Mouse (Mus musculus) limb, embryonic 11.5 days (tissue): Measurements from ENCODE around the gene Scd2. TPM values are rescaled to one million over a fixed set of nuclear protein-coding genes. Genes with fewer than 3 reads are reported as not detected.
"Not testable (repeated sequence)": the region's sequence is repeated elsewhere in the genome, so short reads cannot be mapped to it uniquely, and the experiment has no call there.

ENCODE experiments used
- ATAC-seq: fragments of 200-750 bp; cut with Nextera tagmentation; 2 replicates; pipeline ENCODE4 v1.8.0; 2017; ENCODE audit warnings: low read depth; ENCODE audit not compliant: insufficient number of reproducible peaks, low FRiP score, low TSS enrichment
- DNase-seq: peaks from one replicate; pipeline ENCODE4 v3.0.0-alpha.2; 2015; ENCODE audit warnings: low spot score
- H3K27ac ChIP-seq: fragments of 300-500 bp; sonication (generic); replicated peaks from 2 replicates; pipeline ENCODE4 v1.5.1; 2014; ENCODE audit warnings: low read depth, mild to moderate bottlenecking, low read length
- H3K27me3 ChIP-seq: fragments of 300-500 bp; sonication (generic); 2 replicates; pipeline ENCODE4 v1.6.1; 2014; ENCODE audit warnings: mild to moderate bottlenecking, low read length, mixed read lengths; ENCODE audit not compliant: control insufficient read depth, insufficient read depth
- H3K36me3 ChIP-seq: fragments of 300-500 bp; sonication (generic); 2 replicates; pipeline ENCODE4 v1.6.1; 2014; ENCODE audit warnings: mild to moderate bottlenecking, low read length, moderate library complexity, mixed read lengths; ENCODE audit not compliant: control insufficient read depth, insufficient read depth
- H3K4me1 ChIP-seq: fragments of 300-500 bp; sonication (generic); 2 replicates; pipeline ENCODE4 v1.6.1; 2014; ENCODE audit warnings: low read length, mixed read lengths; ENCODE audit not compliant: control insufficient read depth, insufficient read depth
- H3K4me2 ChIP-seq: fragments of 300-500 bp; sonication (generic); 2 replicates; pipeline ENCODE4 v1.6.1; 2014; ENCODE audit warnings: low read depth, mild to moderate bottlenecking, moderate library complexity; ENCODE audit not compliant: severe bottlenecking
- H3K4me3 ChIP-seq: fragments of 300-500 bp; sonication (generic); 2 replicates; pipeline ENCODE4 v1.5.1; 2014; ENCODE audit warnings: low read depth, low read length
- H3K9ac ChIP-seq: fragments of 300-500 bp; sonication (generic); 2 replicates; pipeline ENCODE4 v1.6.1; 2014; ENCODE audit warnings: mild to moderate bottlenecking, low read length
- H3K9me3 ChIP-seq: fragments of 300-500 bp; sonication (generic); 2 replicates; pipeline ENCODE4 v1.6.1; 2016; ENCODE audit warnings: low read length; ENCODE audit not compliant: control insufficient read depth
- WGBS: fragments of 180-500 bp; shearing (Covaris S2); extraction: QIAGEN DNeasy Blood & Tissue Kit; methylation state at CpG from one replicate; pipeline ENCODE4 v1.1.7; 2014; 5-methylcytosine and 5-hydroxymethylcytosine counted together
- polyA plus RNA-seq: library from polyadenylated mRNA; unstranded; fragments of >200 nt; fragmentation: Nextera tagmentation; extraction: Ambion mirVana; gene quantifications from 2 replicates; pipeline ENCODE4 v1.2.1, GENCODE M21; 2014

Scd2 gene
- polyA plus RNA-seq, 1 experiment from 2014 or later: 309 TPM

DNA sequence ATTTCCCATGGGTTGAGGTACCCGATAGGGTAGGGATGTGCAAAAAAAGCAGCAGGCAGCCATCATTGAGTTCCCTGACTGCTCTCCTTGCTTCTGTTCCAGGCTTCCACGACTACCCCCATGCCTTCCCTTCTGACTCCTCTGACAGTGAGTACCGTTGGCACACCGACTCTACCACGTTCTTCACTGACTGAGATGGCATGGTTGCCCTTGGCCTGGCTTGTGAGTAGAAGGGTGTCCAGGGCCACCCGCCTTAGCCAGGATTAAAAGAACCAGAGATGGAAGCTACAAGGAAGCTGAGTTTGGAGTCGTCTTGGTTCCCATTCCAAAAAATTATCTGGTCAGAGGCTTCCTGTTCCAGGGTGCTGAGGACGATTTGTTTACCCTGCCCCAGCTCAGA, 15.5 kb upstream of the Scd2 start:
- H3K9me3 ChIP-seq: no peaks in the 10 kb centered on the region
- no peak overlapping the region for H3K9ac ChIP-seq
- H3K27ac ChIP-seq: no peak overlapping the region
- no peak overlapping the region for H3K4me2 ChIP-seq
- no peaks in the 10 kb centered on the region for H3K36me3 ChIP-seq
- H3K4me3 ChIP-seq: no peak overlapping the region
- 90% methylated on average over 8 of the region's 8 CpGs for WGBS
- no peak for DNase-seq
- no peak for ATAC-seq
- no peaks in the 10 kb centered on the region for H3K27me3 ChIP-seq
- H3K4me1 ChIP-seq: peaks cover 19% of the 10 kb centered on the region

DNA sequence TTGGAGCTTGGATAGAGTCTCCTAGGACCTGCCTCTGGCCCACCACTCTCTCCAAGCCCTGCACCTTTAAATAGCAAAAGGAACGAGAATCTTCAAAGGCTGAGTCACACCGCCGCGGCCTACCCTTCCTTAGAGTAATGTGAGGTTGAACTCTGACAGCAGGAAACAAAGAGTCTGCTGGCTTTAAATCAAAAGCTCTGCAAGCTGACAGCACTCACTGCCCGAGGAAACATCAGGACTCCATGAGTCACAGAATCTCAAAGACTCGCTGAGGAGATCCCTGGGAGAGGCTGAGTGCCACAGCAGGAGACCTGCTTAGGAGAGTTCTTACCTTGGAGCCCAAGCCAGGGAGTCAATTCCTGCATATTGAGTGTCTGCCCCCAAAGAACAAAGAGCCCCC, 12.7 kb upstream of the Scd2 start:
- H3K36me3 ChIP-seq: no peaks in the 10 kb centered on the region
- H3K4me2 ChIP-seq: no peak overlapping the region
- no peak overlapping the region for H3K4me3 ChIP-seq
- DNase-seq (peak; percentile 59), ATAC-seq (no peak)
- H3K27ac ChIP-seq: peak overlapping the region; percentile 57
- peaks cover 32% of the 10 kb centered on the region for H3K4me1 ChIP-seq
- WGBS: 5% methylated on average over 6 of the region's 6 CpGs
- H3K27me3 ChIP-seq: no peaks in the 10 kb centered on the region
- H3K9ac ChIP-seq: no peak overlapping the region
- H3K9me3 ChIP-seq: no peaks in the 10 kb centered on the region

DNA sequence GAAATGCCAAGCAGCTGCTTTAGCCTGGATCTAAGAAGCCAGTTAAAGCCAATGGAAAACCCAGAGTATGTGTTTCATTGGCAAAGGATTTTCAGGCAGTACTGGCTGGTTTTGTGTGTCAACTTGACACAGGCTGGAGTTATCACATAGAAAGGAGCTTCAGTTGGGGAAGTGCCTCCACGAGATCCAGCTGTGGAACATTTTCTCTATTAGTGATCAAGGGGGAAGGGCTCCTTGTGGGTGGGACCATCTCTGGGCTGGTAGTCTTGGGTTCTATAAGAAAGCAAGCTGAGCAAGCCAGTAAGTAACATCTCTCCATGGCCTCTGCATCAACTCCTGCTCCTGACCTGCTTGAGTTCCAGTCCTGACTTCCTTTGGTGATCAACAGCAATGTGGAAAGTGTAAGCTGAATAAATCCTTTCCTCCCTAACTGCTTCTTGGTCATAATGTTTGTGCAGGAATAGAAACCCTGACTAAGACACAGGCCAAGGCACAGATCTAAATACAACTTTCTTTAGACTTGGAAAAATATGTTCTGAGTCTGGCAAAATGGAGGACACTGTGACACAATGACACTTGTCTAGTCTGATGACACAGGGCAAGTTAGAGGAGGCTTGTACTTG, 11.5 kb upstream of the Scd2 start:
- peak overlapping the region; percentile 15; the same call in 1 of the 2 replicates for H3K4me2 ChIP-seq
- peaks cover 35% of the 10 kb centered on the region for H3K4me1 ChIP-seq
- WGBS: 0% methylated on average over 1 of the region's 1 CpGs
- H3K4me3 ChIP-seq, ATAC-seq, H3K36me3 ChIP-seq, H3K9ac ChIP-seq, H3K27me3 ChIP-seq, H3K9me3 ChIP-seq, DNase-seq: not testable (repeated sequence)
- peak overlapping the region; percentile 77 for H3K27ac ChIP-seq

DNA sequence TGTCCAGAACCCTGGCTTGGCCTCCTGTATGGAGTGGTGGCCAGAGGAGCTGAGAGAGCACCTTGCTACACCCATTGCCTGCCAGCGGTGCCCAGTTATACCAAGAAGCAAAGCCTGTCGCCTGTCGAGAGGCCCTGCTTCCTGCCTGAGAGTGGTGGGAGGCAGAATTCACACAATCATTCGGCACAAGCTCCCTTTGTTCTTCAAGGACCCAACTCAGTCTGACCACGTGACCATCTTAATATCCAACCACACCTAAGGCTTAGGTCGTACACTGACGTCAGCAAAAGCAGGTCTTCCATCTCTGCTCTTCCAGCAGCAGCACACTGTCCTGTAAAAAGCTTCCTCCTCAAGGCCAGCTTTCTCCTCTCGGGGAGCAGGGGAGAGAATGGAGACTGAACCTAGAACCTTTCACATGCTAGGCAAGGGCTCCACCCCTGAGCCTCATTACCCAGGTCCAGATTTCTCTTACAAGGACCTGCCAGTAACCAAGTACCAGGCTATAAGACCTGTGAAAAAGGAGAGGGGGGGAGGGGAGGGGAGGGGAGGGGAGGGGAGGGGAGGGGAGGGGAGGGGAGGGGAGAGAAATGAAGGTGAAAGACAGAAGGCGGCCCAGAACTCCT, 10.8 kb upstream of the Scd2 start:
- H3K9me3 ChIP-seq: no peaks in the 10 kb centered on the region
- no peak for ATAC-seq
- WGBS: 31% methylated on average over 9 of the region's 9 CpGs
- peak; percentile 46 for DNase-seq
- H3K4me1 ChIP-seq: peaks cover 35% of the 10 kb centered on the region
- H3K27me3 ChIP-seq: no peaks in the 10 kb centered on the region
- H3K4me3 ChIP-seq: no peak overlapping the region
- peak overlapping the region; percentile 15; the same call in 1 of the 2 replicates for H3K4me2 ChIP-seq
- H3K36me3 ChIP-seq: no peaks in the 10 kb centered on the region
- no peak overlapping the region for H3K9ac ChIP-seq
- H3K27ac ChIP-seq: peak overlapping the region; percentile 77

DNA sequence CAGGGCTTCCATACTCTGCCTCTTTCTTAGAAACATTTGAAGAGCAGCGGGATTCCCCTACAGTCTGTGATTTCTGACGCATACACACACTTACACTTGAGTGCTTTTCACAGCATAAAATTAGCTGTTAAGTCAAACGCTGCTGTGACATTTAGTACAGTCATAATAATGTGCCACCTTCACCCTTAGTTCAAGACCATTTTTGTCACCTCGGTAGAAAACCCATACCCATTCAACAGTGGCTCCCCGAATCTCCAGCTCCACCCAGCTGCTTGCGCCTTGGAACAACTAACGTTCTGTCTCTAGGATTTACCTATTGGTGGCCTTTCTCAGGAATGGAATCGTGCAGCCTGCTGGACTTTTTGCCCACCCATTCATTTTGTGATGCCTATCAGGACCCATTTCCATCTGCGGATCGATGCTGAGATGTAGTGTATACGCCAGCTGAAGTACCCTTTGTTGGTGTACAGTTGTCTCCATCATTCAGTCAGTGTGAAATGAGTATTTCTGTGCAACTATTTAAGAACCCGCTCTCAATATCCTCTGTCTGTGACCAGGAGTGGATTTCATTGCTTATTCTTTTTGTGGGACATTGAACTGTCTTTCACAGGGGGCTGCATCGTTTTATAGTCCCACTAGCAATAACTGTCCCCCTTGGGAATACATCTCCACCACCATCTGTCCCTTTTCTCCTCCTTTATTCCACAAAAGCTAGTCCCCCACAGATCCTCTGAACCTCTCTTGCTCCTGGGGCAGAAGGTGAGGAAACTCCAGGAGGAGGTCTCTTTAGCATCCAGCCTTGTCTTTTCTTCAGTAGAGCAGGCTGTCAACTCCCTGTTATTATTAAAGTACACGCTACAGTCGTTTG, 10.1 kb upstream of the Scd2 start:
- Histone ChIP-seq H3K9me3 (no peaks in the 10 kb centered on the region), H3K4me3 (peak overlapping the region; percentile 27), H3K4me1 (peaks cover 35% of the 10 kb centered on the region), H3K4me2 (peak overlapping the region; percentile 51), H3K9ac (peak overlapping the region; percentile 51), H3K36me3 (no peaks in the 10 kb centered on the region), H3K27ac (peak overlapping the region; percentile 89), H3K27me3 (no peaks in the 10 kb centered on the region)
- DNase-seq (peak; percentile 43), ATAC-seq (no peak)
- 26% methylated on average over 15 of the region's 15 CpGs for WGBS

DNA sequence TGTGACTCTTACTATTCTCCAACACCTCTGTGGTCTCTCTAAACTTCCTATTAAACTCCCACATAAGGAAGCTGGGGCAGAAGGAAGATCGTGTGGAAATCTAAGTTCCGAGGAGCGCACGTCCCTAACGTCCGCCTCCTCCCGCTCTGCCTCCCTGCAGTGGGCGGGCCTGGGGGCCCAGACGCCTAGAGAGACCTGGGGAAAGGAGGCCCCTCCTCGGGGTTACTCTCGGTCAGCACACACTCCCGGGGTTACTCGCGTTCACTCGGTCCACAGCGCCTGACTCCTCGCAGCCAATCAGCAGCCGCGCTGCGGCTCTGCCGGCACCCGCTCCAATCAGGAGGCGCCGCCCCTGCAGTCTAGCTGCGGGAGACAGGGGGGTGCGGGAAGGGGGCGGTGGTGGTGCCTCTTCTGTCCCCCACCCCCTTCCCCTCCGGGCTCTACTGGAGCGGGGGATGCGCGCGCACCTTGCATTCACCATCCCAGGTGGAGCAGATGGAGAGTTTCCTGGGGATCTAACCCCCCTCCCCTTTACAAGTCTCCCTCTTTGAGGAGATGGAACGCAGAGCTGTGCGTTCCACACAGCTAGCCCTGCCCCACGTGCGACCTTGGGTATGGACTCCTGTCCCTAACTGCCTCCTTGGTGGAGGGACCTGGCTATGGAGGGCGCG, 9.3 kb upstream of the Scd2 start:
- Histone ChIP-seq H3K4me1 (peaks cover 35% of the 10 kb centered on the region), H3K27me3 (no peaks in the 10 kb centered on the region), H3K4me3 (peak overlapping the region; percentile 27), H3K9ac (peak overlapping the region; percentile 51), H3K4me2 (peak overlapping the region; percentile 51), H3K36me3 (no peaks in the 10 kb centered on the region), H3K27ac (peak overlapping the region; percentile 89), H3K9me3 (no peaks in the 10 kb centered on the region)
- WGBS: under 1% methylated on average over 38 of the region's 38 CpGs
- DNase-seq: peak; percentile 98
- peak; percentile 99 for ATAC-seq

DNA sequence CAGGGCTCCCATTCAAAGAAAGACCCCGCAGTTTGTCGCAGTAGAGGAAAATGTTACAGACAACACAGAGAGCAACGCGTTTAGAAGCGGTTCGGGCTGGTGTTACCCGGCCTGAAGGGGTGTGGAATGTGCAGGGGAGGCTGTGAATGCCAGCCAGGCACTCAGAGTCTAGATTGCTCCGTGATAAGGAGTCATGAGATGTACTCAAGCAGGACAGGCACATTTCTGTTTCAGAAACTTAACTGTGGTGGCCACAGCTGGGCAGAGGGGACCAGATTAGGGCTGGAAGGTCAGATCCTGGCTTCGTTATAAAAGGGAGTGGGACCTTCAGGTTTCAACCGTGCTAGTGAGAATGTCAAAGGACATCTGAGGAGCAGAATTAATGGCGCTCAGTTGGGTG, 8.8 kb upstream of the Scd2 start:
- no peak for DNase-seq
- no peaks in the 10 kb centered on the region for H3K36me3 ChIP-seq
- H3K4me1 ChIP-seq: peaks cover 35% of the 10 kb centered on the region
- H3K9me3 ChIP-seq: no peaks in the 10 kb centered on the region
- peak; percentile 20 for ATAC-seq
- H3K4me3 ChIP-seq: peak overlapping the region; percentile 27
- WGBS: 3% methylated on average over 11 of the region's 11 CpGs
- H3K9ac ChIP-seq: peak overlapping the region; percentile 35
- H3K4me2 ChIP-seq: peak overlapping the region; percentile 51
- peak overlapping the region; percentile 89 for H3K27ac ChIP-seq
- H3K27me3 ChIP-seq: no peaks in the 10 kb centered on the region

DNA sequence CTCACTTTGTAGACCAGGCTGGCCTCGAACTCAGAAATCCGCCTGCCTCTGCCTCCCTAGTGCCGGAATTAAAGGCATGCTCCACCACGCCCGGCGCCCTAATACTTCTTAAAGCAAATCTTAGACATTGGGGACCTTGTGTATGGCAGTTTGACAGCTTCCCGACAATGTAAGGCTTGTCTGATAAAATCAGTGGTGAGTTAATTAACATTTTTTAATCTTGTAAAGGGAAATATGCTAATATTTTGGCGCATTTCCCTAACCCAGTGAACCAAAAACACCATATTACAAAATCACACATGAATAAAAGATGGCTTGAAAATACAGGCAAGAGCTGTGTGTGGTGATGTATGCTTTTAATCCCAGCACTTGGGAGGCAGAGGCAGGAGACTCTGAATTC, 7.9 kb upstream of the Scd2 start:
- Histone ChIP-seq H3K36me3 (no peaks in the 10 kb centered on the region), H3K4me1 (peaks cover 30% of the 10 kb centered on the region), H3K4me2 (no peak overlapping the region), H3K9me3 (no peaks in the 10 kb centered on the region), H3K27me3 (no peaks in the 10 kb centered on the region), H3K27ac (no peak overlapping the region), H3K9ac (no peak overlapping the region), H3K4me3 (no peak overlapping the region)
- 95% methylated on average over 8 of the region's 8 CpGs for WGBS
- no peak for ATAC-seq
- DNase-seq: no peak
